Mouse (Mus musculus) kidney, adult 18-20 months (tissue): ENCODE data around the gene Morn5.
A peak's percentile ranks its signal among the peaks of the same experiment; 100 is the strongest.

Experiments
- DNase-seq: peaks from one replicate; pipeline ENCODE4 v3.0.0; 2021

The Morn5 gene

GRCm38 (mm10) chr2:36104956-36105741, 55.9 kb downstream of the Morn5 start, which contains the start of gene Lhx6:
TSS of gene Lhx6 (minus strand) at chr2:36105408.
- peak; percentile 16 for DNase-seq

GRCm38 (mm10) chr2:36108615-36109014, 59.4 kb downstream of the Morn5 start:
- DNase-seq: no peak

- no peak for DNase-seq
These were observed 63.4 kb downstream of the Morn5 start for GRCm38 (mm10) chr2:36112632-36113031.

GRCm38 (mm10) chr2:36126795-36127429, 77.7 kb downstream of the Morn5 start:
- DNase-seq: no peak

GRCm38 (mm10) chr2:36127973-36128372, 78.7 kb downstream of the Morn5 start:
- no peak for DNase-seq

- DNase-seq: no peak
These were observed 79.8 kb downstream of the Morn5 start for GRCm38 (mm10) chr2:36129051-36129450.
